ENCODE assay signal across 13 mouse cellular contexts in genomic region chr17:67930957-67931356, GRCm38 (mm10).
"Had no signal": no experiment of that assay in that cellular context is flagged by ENCODE, and none has a peak within 500 bp of the region (broad histone marks: within the 10 kb centered on the region; RNA-seq: fewer than 3 reads in every experiment).

No protein-coding gene starts in this region.

- H3K9ac ChIP-seq: intestine, embryonic 15.5 days; liver, embryonic 14.5 days; midbrain, embryonic 13.5 days; neural tube, embryonic 12.5 days had no signal

- DNase-seq: kidney, adult 18-20 months; liver; lung, adult 2 months; lung, postnatal 14 days; thymus, adult 18-20 months; thymus, postnatal 14 days had no signal

- H3K27me3 ChIP-seq: intestine, embryonic 15.5 days; midbrain, embryonic 13.5 days; neural tube, embryonic 12.5 days had no signal

- ATAC-seq: intestine, embryonic 15.5 days; midbrain, embryonic 13.5 days had no signal

- H3K36me3 ChIP-seq: intestine, embryonic 15.5 days; midbrain, embryonic 13.5 days; neural tube, embryonic 12.5 days had no signal

- H3K9me3 ChIP-seq: intestine, embryonic 15.5 days; midbrain, embryonic 13.5 days; neural tube, embryonic 12.5 days had no signal

- H3K4me3 ChIP-seq: intestine, embryonic 15.5 days; layer of hippocampus, adult 2 months; midbrain, embryonic 13.5 days; myocyte; neural tube, embryonic 12.5 days had no signal

- H3K27ac ChIP-seq: intestine, embryonic 15.5 days; layer of hippocampus, adult 2 months; liver, embryonic 14.5 days; macrophage; midbrain, embryonic 13.5 days; neural tube, embryonic 12.5 days had no signal

- H3K4me2 ChIP-seq: intestine, embryonic 15.5 days; midbrain, embryonic 13.5 days; neural tube, embryonic 12.5 days had no signal

- H3K4me1 ChIP-seq: intestine, embryonic 15.5 days; midbrain, embryonic 13.5 days; neural tube, embryonic 12.5 days had no signal
